Mouse (Mus musculus) bone marrow, adult 2 months (tissue): ENCODE results near the gene Serpinb1a. TPM values are rescaled to one million over a fixed set of nuclear protein-coding genes. Genes with fewer than 3 reads are reported as not detected.

Experiments used
- H3K27ac ChIP-seq: fragments of 200-500 bp; 2 replicates; pipeline ENCODE4 v1.5.1; 2012; ENCODE audit warnings: low read depth, mild to moderate bottlenecking, control low read depth, inconsistent platforms, low read length; ENCODE audit not compliant: control insufficient read depth, poor library complexity, insufficient read depth
- H3K4me1 ChIP-seq: fragments of 200-500 bp; 2 replicates; pipeline ENCODE4 v1.6.1; 2011; ENCODE audit warnings: low read length; ENCODE audit not compliant: control insufficient read depth, insufficient read depth
- H3K4me3 ChIP-seq: fragments of 200-500 bp; replicated peaks from 2 replicates; pipeline ENCODE3; 2011; ENCODE audit warnings: mild to moderate bottlenecking, low read depth, low read length, control low read depth; ENCODE audit not compliant: control insufficient read depth
- CTCF ChIP-seq: fragments of 200-500 bp; IDR thresholded peaks from 2 replicates; pipeline ENCODE4 v1.5.1; 2011; ENCODE audit warnings: low read length, control low read depth; ENCODE audit not compliant: control insufficient read depth, insufficient read depth
- POLR2A ChIP-seq: fragments of 200-500 bp; IDR thresholded peaks from 2 replicates; pipeline ENCODE4 v1.6.1; 2011; ENCODE audit warnings: low read depth, mild to moderate bottlenecking, control low read depth, low read length, borderline replicate concordance; ENCODE audit not compliant: control insufficient read depth
- WGBS: fragments of 180-500 bp; shearing (Covaris S2); methylation state at CpG from one replicate; pipeline ENCODE4 v1.1.7; 2018; 5-methylcytosine and 5-hydroxymethylcytosine counted together
- polyA plus RNA-seq: library from polyadenylated mRNA; stranded (reverse); fragments of >200 nt; gene quantifications from 2 replicates; pipeline ENCODE4 v1.2.4, GENCODE M21; 2011; ENCODE audit warnings: low replicate concordance; ENCODE audit not compliant: missing spikeins, insufficient read depth, insufficient read length

Serpinb1a gene
- polyA plus RNA-seq, 1 experiment: 91.9 TPM

DNA sequence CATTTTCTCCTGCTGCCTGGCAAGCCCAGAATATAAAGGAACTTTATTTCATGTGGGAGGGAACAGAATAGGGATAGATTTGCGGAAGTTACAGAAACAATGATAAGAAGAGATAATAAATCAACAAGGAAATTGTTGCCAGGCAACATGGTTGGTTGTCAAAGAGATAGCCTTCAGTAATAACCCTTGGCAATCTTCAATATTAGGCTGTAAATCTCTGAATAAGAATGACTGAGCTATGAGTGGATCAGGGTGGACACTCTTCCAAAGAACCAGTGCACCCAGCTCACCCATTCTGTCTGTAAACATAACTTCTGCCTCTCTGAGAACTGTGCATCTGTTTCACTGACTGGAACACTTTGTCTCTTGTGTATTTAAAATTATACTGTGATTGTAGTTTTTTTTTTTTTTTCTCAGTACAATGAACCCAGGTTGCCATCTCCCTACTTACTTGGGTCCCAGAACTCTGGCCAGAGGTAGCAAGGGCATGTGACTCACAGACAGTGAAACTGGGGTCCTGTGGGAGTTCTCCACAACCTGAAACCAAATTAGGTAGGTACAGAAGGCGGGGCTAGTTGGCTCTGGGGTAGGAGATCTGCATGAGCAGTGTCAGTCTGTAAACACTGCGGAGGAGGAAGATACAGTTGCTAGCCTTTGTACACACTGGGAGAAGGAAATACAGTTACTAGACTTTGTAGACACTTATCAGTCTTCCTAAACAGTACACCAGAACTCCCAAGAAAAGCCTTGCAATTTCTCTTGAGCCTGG lies 19.3 kb downstream of the Serpinb1a start:
- Histone ChIP-seq H3K4me1 (peaks cover 3% of the 10 kb centered on the region; the same call in 1 of the 2 replicates), H3K27ac (peak overlapping the region; percentile 63; the same call in 1 of the 2 replicates), H3K4me3 (no peak overlapping the region)
- 20% methylated on average over 3 of the region's 3 CpGs for WGBS
- TF ChIP-seq POLR2A (no peak), CTCF (no peak)

- no peak for TF ChIP-seq POLR2A
- no peak for TF ChIP-seq CTCF
- H3K4me1 ChIP-seq: peaks cover 5% of the 10 kb centered on the region; the same call in 1 of the 2 replicates
- WGBS: 53% methylated on average over 4 of the region's 4 CpGs
- H3K27ac ChIP-seq: no peak overlapping the region
- H3K4me3 ChIP-seq: no peak overlapping the region
Observed at GRCm38 (mm10) chr13:32828886-32829285, 22.1 kb downstream of the Serpinb1a start.

- Histone ChIP-seq H3K4me1 (peaks cover 5% of the 10 kb centered on the region; the same call in 1 of the 2 replicates), H3K4me3 (no peak overlapping the region), H3K27ac (no peak overlapping the region)
- WGBS: 17% methylated on average over 4 of the region's 4 CpGs
- TF ChIP-seq CTCF (peak; percentile 91), POLR2A (no peak)
Observed at GRCm38 (mm10) chr13:32827951-32828350, 23.0 kb downstream of the Serpinb1a start.

DNA sequence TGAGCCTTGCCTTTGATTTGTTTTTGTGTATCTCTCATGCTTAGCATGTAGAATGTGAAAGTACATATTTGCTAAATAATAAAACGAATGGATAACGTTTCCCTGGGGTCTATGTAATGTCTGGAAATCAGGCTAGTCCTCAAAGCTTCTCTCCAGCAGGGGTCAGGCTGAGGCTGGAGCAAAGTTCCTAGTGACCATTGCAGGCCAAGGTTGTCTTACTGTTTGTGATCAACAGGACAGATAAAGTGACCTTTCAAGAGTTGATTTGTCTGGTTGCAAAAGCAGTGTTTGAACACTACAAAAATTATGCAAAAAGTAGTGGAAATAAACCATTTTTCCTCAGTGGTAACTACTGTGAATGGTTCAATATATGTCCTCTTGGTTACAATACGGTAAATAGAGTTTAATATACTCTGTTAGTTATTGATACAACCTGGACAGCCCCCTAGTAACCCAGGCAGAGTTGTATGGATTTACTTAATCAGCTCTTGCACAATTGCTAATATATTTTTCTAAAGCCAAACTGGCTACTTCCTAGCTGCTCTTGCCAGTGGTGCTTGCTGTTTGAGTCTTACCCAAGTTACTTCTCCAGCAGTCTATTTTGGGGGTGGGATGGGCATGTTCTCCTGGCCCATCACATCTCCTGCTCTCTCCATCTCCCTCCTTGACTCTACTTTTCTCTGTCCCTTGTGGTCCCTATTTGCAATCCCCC lies 23.7 kb downstream of the Serpinb1a start:
- H3K27ac ChIP-seq: no peak overlapping the region
- peaks cover 3% of the 10 kb centered on the region; the same call in 1 of the 2 replicates for H3K4me1 ChIP-seq
- peak; percentile 49 for TF ChIP-seq CTCF
- no peak for TF ChIP-seq POLR2A
- H3K4me3 ChIP-seq: no peak overlapping the region
- 67% methylated on average over 3 of the region's 3 CpGs for WGBS

- 56% methylated on average over 8 of the region's 8 CpGs for WGBS
- H3K27ac ChIP-seq: no peak overlapping the region
- H3K4me3 ChIP-seq: no peak overlapping the region
- H3K4me1 ChIP-seq: peaks cover 1% of the 10 kb centered on the region; the same call in 1 of the 2 replicates
- TF ChIP-seq POLR2A (no peak), CTCF (no peak)
Observed at GRCm38 (mm10) chr13:32825546-32825945, 25.4 kb downstream of the Serpinb1a start.

DNA sequence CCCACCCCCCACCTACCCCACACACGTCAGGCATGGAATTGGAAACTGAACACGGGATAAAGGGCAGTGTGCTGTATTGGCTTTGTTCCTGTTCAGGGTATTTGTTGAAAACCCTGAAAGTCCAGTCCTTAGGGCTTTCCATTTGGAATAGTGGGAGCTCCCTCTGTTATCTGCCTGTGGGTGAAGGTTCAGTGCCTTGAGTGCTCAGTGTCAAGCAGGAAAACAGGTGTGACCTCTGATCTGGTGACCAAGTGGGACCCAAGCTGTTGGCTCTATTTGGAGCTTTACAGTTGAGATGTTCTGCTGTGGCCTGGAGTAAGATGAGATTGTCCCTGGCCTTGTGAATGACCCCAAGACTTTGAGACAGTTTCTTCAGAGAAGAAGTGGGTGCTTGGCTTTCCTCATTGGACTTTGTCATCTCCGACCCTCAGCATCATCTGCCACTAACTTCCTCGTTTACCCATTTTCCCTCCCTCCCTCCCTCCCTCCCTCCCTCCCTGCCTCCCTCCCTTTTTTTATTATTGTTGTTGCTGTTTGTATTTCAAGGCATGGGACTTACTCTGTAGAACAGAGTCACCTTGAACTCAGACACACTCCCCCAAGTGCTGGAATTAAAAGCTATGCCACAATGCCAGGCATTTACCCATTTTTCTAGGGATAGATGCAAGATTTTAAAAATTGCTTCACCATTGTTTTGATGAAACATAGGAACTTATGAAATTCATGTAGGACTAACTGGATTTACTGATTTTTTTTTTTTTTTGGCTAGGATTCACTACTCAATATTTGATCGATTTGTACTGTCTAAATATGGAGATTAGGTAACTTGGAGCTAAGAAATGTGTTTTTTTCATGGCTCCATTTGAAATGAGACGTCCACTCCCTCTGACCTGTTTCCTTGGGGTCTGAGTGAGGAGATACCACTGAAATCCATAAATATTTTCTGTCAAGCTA lies 26.3 kb downstream of the Serpinb1a start:
- Histone ChIP-seq H3K4me1 (peaks cover 1% of the 10 kb centered on the region; the same call in 1 of the 2 replicates), H3K4me3 (no peak overlapping the region), H3K27ac (no peak overlapping the region)
- TF ChIP-seq POLR2A (no peak), CTCF (no peak)
- WGBS: 57% methylated on average over 6 of the region's 6 CpGs

GRCm38 (mm10) chr13:32823126-32823525 lies 27.9 kb downstream of the Serpinb1a start:
- no peak overlapping the region for H3K27ac ChIP-seq
- WGBS: 89% methylated on average over 6 of the region's 6 CpGs
- TF ChIP-seq POLR2A: no peak
- H3K4me1 ChIP-seq: peaks cover 1% of the 10 kb centered on the region; the same call in 1 of the 2 replicates
- no peak overlapping the region for H3K4me3 ChIP-seq
